Mouse (Mus musculus) left cerebral cortex, postnatal 10 days (tissue): Measurements from ENCODE around the gene Fat3. TPM values are rescaled to one million over a fixed set of nuclear protein-coding genes. Genes with fewer than 3 reads are reported as not detected.

Experiments used
- DNase-seq, 2 experiments: peaks; one replicate each; pipeline ENCODE4 v3.0.0; 2021 to 2022; ENCODE audit warnings: low spot score in 2 of 2, mixed read lengths in 1 of 2; ENCODE audit errors: extremely low spot score in 1 of 2
- intact Hi-C: fragments of 180-260 bp; cut with DNase I; formaldehyde crosslinking; loops from one replicate; pipeline ENCODE4 v1.15.1; 2025
- total RNA-seq, 2 experiments: library from RNA; stranded (reverse); gene quantifications; 2 replicates each; pipeline ENCODE4 v1.2.3; 2021

The Fat3 gene
- total RNA-seq, 2 experiments from 2014 or later: 60.2 to 68.0 TPM

- intact Hi-C loops: no loop called here
- DNase-seq: no peak
Observed at GRCm38 (mm10) chr9:16274130-16274529, 227.0 kb downstream of the Fat3 start.

GRCm38 (mm10) chr9:16272810-16273209, 228.3 kb downstream of the Fat3 start:
- intact Hi-C loops: no loop called here

DNA sequence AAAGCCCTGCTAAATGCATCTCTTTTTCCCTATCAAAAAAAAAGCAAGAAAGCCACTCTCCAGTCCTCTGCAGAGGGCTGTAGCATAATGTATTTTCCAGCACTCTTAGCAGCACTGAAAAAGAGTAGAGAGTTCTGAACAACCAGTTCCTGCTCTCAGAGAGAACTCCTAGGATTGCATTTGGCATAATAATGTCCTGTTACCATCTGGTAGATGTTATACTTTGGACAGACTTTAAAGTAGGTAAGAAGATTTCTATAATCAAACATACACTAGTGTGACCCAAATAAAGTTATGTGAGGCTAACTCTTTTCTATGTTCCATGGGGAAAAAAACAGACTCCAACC, 230.3 kb downstream of the Fat3 start:
- DNase-seq: no peak

More at GRCm38 (mm10) chr9:16272810-16273209, 228.3 kb downstream of the Fat3 start:
- no peak for DNase-seq

GRCm38 (mm10) chr9:16270056-16270767, 230.9 kb downstream of the Fat3 start:
- DNase-seq: no peak
- intact Hi-C loops: no loop called here

More for the DNA sequence above, 230.3 kb downstream of the Fat3 start:
- intact Hi-C loops: no loop called here

GRCm38 (mm10) chr9:16265519-16265918, 235.6 kb downstream of the Fat3 start:
- intact Hi-C loops: no loop called here
- DNase-seq: no peak

DNA sequence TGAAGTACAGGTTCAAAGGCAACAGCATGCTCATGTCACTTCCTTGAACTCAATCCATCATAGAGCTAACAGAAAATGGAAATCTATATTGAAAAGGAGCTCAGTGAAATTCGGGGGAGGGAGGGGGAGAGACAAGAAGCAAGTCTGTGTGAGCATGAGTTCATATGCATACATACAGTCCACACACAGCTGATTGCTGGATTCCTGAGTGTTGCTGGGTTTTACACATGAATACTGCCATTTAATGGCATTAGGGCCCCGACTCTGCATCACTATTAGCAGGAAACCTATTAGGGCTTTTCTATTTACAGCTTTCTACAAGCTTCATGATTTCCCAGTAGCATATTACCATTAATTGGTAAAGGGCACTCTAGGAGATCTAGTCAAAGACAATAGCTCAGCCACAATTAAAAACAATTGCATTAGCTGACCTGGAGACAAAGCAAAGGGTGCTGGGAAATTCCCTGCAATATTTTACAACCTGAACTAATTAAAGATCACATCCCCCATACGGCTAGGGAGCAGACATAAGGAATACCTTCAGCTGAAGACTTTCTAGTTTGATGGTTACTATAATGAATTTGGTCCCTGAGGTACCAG, 243.7 kb downstream of the Fat3 start:
- intact Hi-C loops: no loop called here
- no peak for DNase-seq

GRCm38 (mm10) chr9:16256577-16257207, 244.4 kb downstream of the Fat3 start:
- intact Hi-C loops: no loop called here
- no peak for DNase-seq

DNA sequence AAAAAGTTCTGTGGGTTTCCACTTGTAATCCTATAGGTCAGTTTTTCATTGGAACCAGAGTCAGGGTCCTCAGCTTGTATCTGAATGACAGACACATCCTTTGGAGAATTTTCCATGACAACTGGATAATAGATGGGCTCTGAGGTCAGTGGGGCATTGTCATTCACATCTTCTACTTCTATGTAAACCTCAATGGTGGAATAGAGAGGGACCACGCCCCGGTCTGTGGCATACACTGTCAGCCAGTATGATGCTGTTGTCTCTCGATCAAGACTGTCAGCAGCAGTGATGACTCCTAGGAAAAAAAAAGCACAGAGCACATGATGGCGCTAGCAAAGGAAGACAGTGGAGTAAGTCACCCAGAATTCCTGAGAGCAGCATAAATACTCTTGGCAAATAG, 254.3 kb downstream of the Fat3 start:
- intact Hi-C loops: no loop called here
- no peak for DNase-seq

DNA sequence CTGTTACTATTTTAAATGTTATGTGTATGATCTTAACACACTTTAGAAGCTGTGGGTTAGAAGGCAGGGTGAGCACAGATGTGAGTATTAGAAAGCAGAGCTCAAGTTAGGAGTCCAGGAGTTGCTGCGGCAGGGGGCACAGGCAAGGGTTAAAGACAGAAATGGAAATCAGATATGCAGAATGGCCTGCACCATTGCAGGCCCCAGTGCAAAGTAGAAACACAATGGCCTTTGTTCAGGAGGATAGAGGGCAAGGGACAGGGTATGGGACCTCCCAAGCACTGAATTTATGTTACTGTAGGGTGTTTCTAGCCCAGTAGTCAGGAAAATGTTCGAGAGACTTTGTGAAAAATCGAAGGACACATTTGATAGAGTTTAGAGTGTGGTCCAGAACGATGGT, 269.5 kb downstream of the Fat3 start:
- intact Hi-C loops: no loop called here
- no peak for DNase-seq

DNA sequence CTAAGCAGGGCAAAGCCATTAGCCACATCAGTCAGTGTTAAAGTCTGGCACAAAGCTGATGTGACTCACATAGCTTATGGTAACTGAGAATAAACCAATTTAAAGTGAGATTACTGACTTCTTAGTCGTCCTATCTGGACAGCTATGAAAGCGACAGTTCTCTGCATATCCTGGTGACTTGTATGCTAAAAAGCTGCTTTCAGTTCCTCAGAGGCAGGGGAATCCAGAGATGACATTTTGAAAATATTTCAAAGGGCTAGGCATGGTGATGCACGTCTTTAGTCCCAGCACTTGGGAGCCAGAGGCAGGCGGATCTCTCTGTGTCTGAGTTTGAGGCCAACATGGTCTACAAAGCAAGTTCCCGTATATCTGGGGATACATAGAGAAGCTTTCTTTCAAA, 272.2 kb downstream of the Fat3 start:
- no peak for DNase-seq
- intact Hi-C loops: no loop called here

GRCm38 (mm10) chr9:16227398-16227797, 273.7 kb downstream of the Fat3 start:
- intact Hi-C loops: no loop called here
- DNase-seq: no peak

GRCm38 (mm10) chr9:16226545-16226944, 274.5 kb downstream of the Fat3 start:
- intact Hi-C loops: no loop called here
- no peak for DNase-seq

- intact Hi-C loops: no loop called here
- peak; percentile 28 to 31 for DNase-seq
Observed at GRCm38 (mm10) chr9:16221885-16222284, 279.2 kb downstream of the Fat3 start.

DNA sequence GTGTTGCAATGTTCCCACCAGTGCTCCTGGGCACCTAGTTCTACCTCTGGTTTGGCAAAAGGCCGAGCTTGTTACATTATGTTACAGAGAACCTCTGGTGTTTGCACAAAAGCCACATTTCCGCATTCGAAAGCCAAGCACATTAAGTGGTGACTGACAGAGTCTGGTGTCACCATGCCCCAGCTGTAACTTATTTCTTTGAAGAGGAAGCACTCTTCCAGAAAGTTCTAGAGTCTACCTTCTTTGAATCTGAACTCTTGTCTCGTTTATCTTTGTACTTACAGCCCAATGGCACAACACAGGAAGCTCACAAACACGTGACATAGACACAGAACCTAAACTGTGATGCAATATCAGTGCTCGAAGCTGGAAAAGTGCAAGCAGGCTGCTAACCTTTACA, 284.9 kb downstream of the Fat3 start:
- intact Hi-C loops: no loop called here
- peak; percentile 16 to 30 for DNase-seq

DNA sequence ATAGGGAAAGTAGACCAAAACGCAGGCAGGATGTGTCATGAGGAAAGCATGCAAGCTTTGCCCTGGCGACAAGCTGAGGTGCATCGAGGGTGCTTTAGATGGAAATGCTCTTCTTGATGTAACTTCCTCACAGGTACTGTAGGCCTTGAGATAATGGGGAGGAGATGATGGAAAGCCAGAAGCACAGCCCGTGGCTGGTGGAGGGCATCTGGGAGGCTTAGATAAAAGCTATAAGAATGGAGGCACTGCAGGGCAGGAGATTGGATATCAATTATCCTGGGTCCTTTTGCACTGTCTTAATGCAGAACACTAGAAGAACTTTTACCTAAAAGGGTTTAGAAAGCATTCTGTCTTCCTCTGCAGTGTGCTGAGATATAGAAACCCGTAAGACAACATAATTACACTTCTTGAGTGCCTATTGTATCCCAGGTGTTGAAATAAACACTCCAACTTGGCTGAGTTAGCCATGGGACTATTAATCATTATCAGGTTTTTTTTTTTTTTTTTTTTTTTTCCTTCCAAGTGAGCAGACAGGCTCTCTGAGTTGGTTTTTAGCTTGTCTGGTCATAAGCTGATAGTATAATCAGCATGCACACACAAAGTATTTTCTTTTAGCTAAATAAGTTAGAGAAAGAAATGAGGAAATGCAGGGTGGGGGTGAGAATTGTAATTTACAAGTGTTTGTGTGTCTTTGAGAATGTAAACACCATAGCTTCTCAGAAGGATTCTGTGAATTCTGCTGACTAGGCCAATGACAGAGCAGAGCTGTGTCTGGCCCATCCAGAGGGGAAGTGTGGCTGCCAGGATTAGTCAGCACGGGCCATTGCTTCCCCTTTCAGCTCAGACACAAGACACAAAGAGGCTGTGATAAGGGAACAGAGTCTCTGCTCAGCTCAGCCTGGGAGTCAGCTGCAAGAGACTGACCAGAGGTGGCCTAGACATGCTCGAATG, 286.1 kb downstream of the Fat3 start:
- intact Hi-C loops: no loop called here
- DNase-seq: peak; percentile 58

GRCm38 (mm10) chr9:16213324-16213723, 287.8 kb downstream of the Fat3 start:
- intact Hi-C loops: no loop called here
- DNase-seq: no peak

- no peak for DNase-seq
- intact Hi-C loops: no loop called here
Observed at GRCm38 (mm10) chr9:16212628-16213027, 288.5 kb downstream of the Fat3 start.

DNA sequence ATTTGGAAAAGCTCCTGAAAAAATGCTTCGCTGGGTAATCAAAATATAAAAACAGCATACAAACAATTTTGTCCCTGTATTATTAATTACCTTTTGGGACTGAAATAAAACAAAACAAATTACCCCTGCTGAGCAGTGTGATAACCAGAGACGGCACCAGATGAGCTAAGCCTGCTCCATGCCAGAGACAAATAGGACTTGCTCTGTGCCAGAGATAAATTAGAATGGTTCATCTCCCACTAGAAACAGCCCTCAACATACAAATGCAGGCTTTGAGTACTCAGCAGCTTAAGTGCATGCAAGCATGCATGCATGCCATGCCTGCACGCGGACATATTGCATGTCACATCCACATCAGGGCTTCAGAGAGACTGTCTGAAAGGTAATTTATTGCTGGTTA, 288.9 kb downstream of the Fat3 start:
- DNase-seq: no peak
- intact Hi-C loops: no loop called here

- intact Hi-C loops: no loop called here
- no peak for DNase-seq
Observed at GRCm38 (mm10) chr9:16211468-16211867, 289.6 kb downstream of the Fat3 start.
